Mouse (Mus musculus): Measurements from ENCODE around the gene Nfx1. TPM values are rescaled to one million over a fixed set of nuclear protein-coding genes. Genes with fewer than 3 reads are reported as not detected.

Gene Nfx1
- polyA plus RNA-seq, 1 experiment = 107 TPM

GRCm38 (mm10) chr4:40976651-40977050, 5.9 kb downstream of the Nfx1 start:
- no peak for DNase-seq (ENCODE audit: low read depth)
- TF ChIP-seq CTCF (IDR thresholded peaks at IDR 0.05; ENCODE audit: borderline replicate concordance, extremely low read depth, insufficient read depth, insufficient read length) (no peak), POLR2A (IDR thresholded peaks at IDR 0.05; ENCODE audit: borderline replicate concordance, extremely low read depth, insufficient read depth, insufficient read length, poor library complexity, severe bottlenecking) (no peak)

- no peak for TF ChIP-seq CTCF (IDR thresholded peaks at IDR 0.05; ENCODE audit: borderline replicate concordance, extremely low read depth, insufficient read depth, insufficient read length)
- DNase-seq (ENCODE audit: low read depth) = no peak
These were observed 8.7 kb downstream of the Nfx1 start for GRCm38 (mm10) chr4:40979430-40979829.

- TF ChIP-seq POLR2A (IDR thresholded peaks at IDR 0.05; ENCODE audit: borderline replicate concordance, extremely low read depth, insufficient read depth, insufficient read length, poor library complexity, severe bottlenecking) (no peak), CTCF (IDR thresholded peaks at IDR 0.05; ENCODE audit: borderline replicate concordance, extremely low read depth, insufficient read depth, insufficient read length) (no peak)
- DNase-seq (ENCODE audit: low read depth) = no peak
These were observed 11.8 kb downstream of the Nfx1 start for GRCm38 (mm10) chr4:40982486-40982885.

- TF ChIP-seq CTCF (IDR thresholded peaks at IDR 0.05; ENCODE audit: borderline replicate concordance, extremely low read depth, insufficient read depth, insufficient read length) (no peak), POLR2A (IDR thresholded peaks at IDR 0.05; ENCODE audit: borderline replicate concordance, extremely low read depth, insufficient read depth, insufficient read length, poor library complexity, severe bottlenecking) (no peak)
These were observed 13.0 kb downstream of the Nfx1 start for GRCm38 (mm10) chr4:40983686-40984085.

GRCm38 (mm10) chr4:40989633-40990032, 18.9 kb downstream of the Nfx1 start:
- no peak for DNase-seq (ENCODE audit: low read depth)
- no peak for TF ChIP-seq POLR2A (IDR thresholded peaks at IDR 0.05; ENCODE audit: borderline replicate concordance, extremely low read depth, insufficient read depth, insufficient read length, poor library complexity, severe bottlenecking)
- no peak for TF ChIP-seq CTCF (IDR thresholded peaks at IDR 0.05; ENCODE audit: borderline replicate concordance, extremely low read depth, insufficient read depth, insufficient read length)

More at GRCm38 (mm10) chr4:40983686-40984085, 13.0 kb downstream of the Nfx1 start:
- no peak for DNase-seq (ENCODE audit: low read depth)

GRCm38 (mm10) chr4:40996302-40996701, 25.6 kb downstream of the Nfx1 start:
- TF ChIP-seq CTCF (IDR thresholded peaks at IDR 0.05; ENCODE audit: borderline replicate concordance, extremely low read depth, insufficient read depth, insufficient read length) (no peak), POLR2A (IDR thresholded peaks at IDR 0.05; ENCODE audit: borderline replicate concordance, extremely low read depth, insufficient read depth, insufficient read length, poor library complexity, severe bottlenecking) (no peak)
- no peak for DNase-seq (ENCODE audit: low read depth)

- DNase-seq (ENCODE audit: low read depth) = no peak
- no peak for TF ChIP-seq POLR2A (IDR thresholded peaks at IDR 0.05; ENCODE audit: borderline replicate concordance, extremely low read depth, insufficient read depth, insufficient read length, poor library complexity, severe bottlenecking)
- TF ChIP-seq CTCF (IDR thresholded peaks at IDR 0.05; ENCODE audit: borderline replicate concordance, extremely low read depth, insufficient read depth, insufficient read length) = no peak
These were observed 27.2 kb downstream of the Nfx1 start for GRCm38 (mm10) chr4:40997916-40998315.

GRCm38 (mm10) chr4:41000271-41000670, 29.6 kb downstream of the Nfx1 start:
- no peak for DNase-seq (ENCODE audit: low read depth)
- TF ChIP-seq POLR2A (IDR thresholded peaks at IDR 0.05; ENCODE audit: borderline replicate concordance, extremely low read depth, insufficient read depth, insufficient read length, poor library complexity, severe bottlenecking) = no peak
- TF ChIP-seq CTCF (IDR thresholded peaks at IDR 0.05; ENCODE audit: borderline replicate concordance, extremely low read depth, insufficient read depth, insufficient read length) = no peak

- no peak for DNase-seq (ENCODE audit: low read depth)
- TF ChIP-seq CTCF (IDR thresholded peaks at IDR 0.05; ENCODE audit: borderline replicate concordance, extremely low read depth, insufficient read depth, insufficient read length) (no peak), POLR2A (IDR thresholded peaks at IDR 0.05; ENCODE audit: borderline replicate concordance, extremely low read depth, insufficient read depth, insufficient read length, poor library complexity, severe bottlenecking) (no peak)
These were observed 30.3 kb downstream of the Nfx1 start for GRCm38 (mm10) chr4:41000842-41001639.

GRCm38 (mm10) chr4:41013351-41013750, 42.6 kb downstream of the Nfx1 start:
- TF ChIP-seq POLR2A (IDR thresholded peaks at IDR 0.05; ENCODE audit: borderline replicate concordance, extremely low read depth, insufficient read depth, insufficient read length, poor library complexity, severe bottlenecking) = no peak
- no peak for TF ChIP-seq CTCF (IDR thresholded peaks at IDR 0.05; ENCODE audit: borderline replicate concordance, extremely low read depth, insufficient read depth, insufficient read length)
- DNase-seq (ENCODE audit: low read depth) = no peak

GRCm38 (mm10) chr4:41015798-41016197, 45.1 kb downstream of the Nfx1 start:
- TF ChIP-seq POLR2A (IDR thresholded peaks at IDR 0.05; ENCODE audit: borderline replicate concordance, extremely low read depth, insufficient read depth, insufficient read length, poor library complexity, severe bottlenecking) (no peak), CTCF (IDR thresholded peaks at IDR 0.05; ENCODE audit: borderline replicate concordance, extremely low read depth, insufficient read depth, insufficient read length) (no peak)
- no peak for DNase-seq (ENCODE audit: low read depth)

- TF ChIP-seq POLR2A (IDR thresholded peaks at IDR 0.05; ENCODE audit: borderline replicate concordance, extremely low read depth, insufficient read depth, insufficient read length, poor library complexity, severe bottlenecking) = no peak
- TF ChIP-seq CTCF (IDR thresholded peaks at IDR 0.05; ENCODE audit: borderline replicate concordance, extremely low read depth, insufficient read depth, insufficient read length) = peak; percentile 8; the same call in 1 of the 2 replicates
- DNase-seq (ENCODE audit: low read depth) = no peak
These were observed 50.4 kb downstream of the Nfx1 start for GRCm38 (mm10) chr4:41021094-41021493.

All from brain, embryonic 14.5 days (tissue).